Mouse (Mus musculus) ovary, postnatal 14 days (tissue): Measurements from ENCODE around the gene Lmo4.

Experiments
- DNase-seq: peaks from one replicate; pipeline ENCODE4 v3.0.0; 2022; ENCODE audit warnings: low spot score

The Lmo4 gene

DNA sequence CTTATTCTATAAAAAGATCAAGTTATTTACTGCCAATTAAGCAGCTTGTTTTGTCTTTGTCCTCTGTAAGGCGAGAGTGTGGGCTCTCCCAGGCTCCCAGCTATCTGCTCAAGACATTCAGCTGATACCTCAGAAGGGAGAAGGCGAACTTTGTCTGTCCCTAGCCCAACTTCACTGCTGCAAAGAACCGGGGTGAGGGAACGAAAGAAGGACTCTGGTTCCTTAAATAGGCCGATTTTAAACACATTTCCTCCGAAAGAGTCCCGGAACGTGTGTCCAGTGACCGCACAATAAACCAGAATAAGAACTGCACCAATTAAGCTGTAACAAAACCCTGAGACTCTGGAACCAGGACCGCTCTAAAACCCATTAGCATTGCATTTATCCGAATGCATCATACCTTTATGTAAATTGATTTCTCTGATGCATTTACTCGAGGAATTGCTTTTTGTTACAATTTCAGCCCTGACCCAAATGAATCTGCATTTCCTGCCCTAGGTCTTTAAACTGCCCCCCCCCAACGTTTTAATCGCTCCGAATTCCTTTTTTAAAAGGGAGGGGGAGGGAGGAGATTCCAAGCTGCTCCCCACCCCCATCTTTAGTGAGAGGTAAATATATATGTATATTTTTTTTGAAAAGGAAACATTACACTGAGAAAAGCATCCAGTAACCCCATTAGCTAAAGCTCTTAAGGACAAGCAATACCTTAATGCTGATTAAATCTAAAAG is 1.6 kb downstream of the Lmo4 start:
- DNase-seq: no peak

DNA sequence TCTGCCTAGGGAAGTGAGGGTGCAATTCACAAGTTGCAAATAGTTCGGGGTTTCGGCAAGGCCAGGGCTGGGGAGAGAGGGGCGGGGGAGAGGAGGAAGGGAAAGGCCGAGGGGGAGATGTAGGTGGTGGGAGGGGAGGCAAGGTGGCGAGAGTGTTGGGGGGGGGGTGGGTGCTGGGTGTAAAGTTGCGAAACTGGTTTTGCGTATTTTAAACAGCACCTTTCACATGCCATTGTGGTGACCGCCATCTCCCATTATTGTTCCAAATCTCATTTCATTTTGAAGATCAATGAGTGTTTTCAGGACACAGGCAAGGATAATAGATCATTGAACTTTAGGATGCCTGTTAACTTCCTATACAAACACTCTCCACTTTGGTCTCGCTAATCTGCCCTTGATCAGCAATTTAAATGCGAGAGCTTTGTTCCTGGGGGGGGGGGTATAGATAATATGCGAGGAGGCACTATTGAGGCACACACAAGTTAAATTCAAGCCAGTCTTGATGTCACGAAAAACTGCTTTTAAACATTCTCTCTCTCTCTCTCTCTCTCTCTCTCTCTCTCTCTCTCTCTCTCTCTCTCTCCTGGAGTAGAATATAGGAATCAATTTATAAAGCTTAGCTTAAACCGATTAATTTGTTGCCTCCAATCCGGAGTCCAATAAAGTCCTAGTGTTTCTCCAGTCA is 2.3 kb downstream of the Lmo4 start:
- DNase-seq: no peak

DNA sequence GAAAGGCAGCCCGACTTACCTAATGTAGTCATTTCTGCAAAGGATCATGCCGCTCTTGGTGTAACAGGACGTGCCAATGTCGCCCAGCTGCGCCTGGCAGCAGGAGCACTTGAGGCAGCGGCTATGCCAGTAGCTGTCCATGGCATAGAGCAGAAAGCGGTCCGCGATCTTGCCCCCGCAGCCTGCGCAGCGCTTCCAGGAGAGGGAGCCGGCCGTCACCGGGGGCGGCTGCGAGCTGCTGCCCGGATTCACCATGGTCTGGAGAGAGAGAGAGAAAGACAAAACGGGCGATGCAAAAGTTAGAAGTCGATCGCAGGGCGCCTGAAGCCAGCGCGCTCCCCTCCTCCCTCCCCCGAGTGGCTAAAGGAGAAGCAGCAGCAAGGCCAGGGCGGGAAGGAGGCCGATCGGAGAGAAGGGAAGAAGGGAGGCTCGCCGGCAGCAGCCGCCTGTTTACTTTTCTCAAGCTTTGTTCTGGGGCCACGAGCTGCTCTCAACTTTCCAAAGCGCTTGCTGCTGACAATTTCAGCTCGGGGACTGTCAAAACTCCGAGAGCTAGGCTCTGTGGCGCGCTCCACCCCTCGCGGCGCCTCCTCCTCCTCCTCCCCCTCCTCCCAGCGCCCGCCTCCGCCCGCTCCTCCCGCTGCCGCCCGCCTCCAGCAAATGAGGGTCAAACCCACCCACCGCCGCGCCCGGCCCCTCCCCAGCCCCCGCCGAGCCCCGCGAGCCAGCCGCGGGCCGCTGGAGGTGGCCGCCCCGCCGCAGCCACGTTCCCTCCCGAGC is 3.0 kb downstream of the Lmo4 start:
- peak; percentile 72 for DNase-seq

DNA sequence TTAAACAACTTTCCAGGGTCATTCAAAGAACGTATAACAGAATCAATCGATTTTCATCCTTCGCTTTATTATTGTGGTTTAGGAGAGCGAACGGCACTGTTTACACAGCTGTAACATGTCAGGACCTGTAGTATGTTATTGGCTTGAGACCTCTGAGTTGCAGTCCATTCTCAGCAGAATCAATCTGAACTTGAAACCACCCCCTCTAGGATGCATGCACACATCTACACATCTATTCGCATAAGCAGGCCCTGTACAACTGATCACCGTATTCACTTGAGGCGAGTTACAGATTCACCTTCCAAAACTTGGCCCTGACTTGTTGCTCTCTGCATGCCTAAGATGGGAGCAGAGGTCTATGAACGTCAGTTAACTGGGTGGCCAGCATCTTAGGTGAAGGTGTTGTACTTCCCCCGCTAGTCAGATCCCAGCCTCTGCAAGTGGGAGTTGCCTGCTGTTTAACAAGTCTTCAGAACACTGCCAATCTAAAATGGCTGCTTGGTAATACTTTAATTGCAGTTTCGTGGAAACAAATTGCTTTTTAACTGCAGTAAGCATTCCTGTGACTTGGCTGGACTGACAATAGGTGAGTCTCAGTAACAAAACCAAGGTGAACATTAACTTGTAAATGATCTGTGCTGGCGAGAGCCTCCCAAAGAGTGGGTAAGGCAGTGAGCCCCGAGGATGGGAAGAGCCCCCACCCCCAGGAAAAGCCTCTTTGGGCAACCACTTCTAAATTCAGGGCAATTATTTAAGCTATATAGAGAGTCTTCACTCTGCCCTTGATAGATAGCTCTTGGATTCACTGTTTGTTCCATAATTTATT is 19.5 kb downstream of the Lmo4 start:
- no peak for DNase-seq

DNA sequence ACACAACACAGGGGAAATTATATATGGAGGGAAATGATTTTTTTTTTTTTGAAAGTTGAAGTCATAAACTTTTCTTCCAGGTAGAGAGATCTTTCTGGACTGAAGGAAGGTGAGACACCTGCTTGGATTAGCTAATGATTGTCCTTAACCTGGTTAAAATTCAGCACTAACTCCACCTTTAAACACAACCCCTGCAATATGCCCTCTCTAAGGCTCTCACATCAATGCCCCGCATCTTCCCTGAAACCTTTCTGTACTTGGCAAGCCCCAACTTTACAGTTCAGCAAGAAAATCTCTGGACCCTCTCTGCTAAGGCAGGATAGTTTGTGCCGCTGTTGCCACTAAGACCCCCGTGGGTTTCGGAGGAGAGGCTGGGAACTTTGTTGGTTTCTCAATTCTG is 20.1 kb downstream of the Lmo4 start:
- no peak for DNase-seq

DNA sequence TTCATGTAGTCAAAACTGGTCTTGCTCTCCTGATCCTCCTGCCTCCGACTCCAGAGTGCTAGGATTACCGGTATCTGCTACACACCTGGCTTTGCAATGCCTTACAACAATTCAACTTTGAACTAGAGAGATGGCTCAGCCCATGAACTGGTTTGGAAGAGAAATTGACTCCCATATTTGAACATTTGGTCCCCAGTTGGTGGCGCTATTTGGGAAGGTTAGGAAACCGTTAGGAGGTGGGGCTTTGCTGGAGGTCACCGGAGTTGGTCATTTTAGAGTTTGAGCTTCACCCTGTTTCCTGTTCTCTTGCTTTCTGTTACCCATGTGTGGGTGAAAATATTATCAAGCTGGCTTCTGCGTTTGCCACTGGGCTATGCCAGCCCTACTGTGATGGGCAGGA is 22.8 kb downstream of the Lmo4 start:
- no peak for DNase-seq

DNA sequence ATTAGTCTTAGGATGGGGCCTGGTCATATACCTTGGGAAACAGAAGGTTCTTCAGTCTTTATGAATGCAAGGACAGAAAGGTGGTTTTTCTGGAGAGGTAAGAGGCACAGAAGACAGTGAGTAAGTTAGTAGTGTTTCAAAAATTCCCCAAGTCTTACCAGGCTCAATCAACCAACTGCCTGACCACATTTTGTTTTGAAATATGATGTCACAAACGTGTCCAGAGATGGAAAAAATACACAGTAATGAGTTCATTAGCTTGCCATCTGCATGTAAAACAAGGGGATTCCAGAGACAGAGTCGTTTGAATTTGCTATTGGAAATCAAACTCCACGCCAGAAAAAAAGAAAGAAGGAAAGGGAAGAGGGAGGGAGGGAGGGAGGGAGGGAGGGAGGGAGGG is 26.1 kb downstream of the Lmo4 start:
- no peak for DNase-seq

DNA sequence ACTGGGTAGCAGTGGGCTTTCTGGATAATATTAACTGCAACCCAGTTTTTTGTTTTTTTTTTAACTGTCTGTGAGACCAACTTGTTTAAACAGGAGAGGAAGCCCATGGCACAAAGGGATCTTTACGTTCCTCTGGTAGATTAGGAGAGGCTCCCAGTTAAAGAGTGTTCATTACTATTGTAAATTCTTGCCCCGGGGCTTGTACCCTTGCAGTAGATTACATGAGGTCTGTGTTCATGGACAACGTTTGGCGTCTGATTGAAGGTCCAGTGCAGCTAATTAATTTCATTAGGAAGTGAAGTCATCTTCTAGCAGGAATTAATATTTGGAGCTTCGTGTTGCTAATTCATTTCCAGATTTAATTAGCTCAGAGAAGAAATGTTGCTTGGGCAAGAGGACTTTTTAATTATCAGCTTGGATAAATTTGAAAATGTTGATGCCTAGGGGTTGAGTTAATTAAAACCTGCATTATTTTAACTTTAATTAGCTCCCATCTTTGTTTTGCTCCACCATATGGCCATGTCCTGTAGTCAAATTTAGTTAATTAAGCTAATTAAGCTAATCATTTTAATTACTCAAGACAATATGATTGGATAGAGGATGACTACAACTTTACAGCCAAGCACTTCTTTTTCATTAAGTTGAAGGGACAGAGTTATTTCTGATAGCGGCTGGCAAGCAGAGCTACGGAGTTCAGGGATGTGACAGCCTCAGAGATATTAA is 31.0 kb downstream of the Lmo4 start:
- DNase-seq: no peak

DNA sequence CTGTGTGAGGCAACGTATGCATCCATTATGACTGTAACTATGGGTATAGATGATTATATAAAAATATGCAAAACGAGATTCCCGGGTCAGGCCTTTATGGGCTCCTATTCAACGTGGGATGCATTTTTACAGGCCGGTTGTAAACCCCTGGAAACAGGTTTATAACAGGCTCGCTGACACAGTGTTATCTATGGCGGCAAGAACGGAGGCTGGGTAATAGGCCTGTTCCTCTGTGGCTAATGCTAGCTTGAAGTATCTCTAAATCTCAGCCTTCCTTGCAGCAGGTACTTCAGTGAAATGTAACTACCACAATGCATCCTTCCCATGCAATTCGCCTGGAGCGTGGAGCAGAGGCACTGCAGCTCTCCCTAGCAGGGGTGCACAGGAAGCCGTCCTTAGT is 31.9 kb downstream of the Lmo4 start:
- no peak for DNase-seq

DNA sequence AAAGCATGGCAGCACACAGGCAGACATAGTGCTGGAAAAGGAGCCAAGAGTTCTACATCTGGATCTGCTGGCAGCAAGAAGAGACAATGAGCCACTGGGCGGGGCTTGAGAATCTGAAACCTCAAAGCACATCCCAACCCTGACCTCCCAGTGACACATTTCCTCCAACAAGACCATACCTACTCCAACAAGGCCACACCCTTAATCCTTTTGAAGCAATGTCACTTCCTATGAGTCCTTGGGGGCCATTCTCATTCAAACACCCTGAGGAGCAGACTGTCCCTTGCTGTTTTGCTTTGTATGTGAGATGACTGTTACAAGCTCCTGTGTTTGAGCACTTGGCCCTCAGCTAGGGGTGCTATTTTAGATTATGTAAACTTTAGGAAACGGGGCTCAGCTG is 33.3 kb downstream of the Lmo4 start:
- DNase-seq: no peak

DNA sequence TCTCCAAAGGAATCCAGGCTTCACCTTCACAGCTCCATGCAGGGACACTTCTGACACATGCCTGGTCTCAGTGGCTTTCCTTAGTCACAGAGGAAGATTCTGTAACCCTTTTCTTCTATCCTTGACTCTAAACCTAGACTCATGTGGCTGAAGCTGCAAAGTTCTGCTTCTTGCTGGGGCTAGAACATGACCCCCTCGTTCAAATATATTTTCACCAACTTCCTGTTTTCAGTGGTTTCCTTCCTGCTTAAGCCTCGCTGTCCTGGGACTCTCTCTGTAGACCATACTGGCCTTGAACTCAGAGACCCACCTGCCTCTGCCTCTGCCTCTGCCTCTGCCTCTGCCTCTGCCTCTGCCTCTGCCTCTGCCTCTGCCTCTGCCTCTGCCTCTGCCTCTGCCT is 34.5 kb downstream of the Lmo4 start:
- DNase-seq: no peak

DNA sequence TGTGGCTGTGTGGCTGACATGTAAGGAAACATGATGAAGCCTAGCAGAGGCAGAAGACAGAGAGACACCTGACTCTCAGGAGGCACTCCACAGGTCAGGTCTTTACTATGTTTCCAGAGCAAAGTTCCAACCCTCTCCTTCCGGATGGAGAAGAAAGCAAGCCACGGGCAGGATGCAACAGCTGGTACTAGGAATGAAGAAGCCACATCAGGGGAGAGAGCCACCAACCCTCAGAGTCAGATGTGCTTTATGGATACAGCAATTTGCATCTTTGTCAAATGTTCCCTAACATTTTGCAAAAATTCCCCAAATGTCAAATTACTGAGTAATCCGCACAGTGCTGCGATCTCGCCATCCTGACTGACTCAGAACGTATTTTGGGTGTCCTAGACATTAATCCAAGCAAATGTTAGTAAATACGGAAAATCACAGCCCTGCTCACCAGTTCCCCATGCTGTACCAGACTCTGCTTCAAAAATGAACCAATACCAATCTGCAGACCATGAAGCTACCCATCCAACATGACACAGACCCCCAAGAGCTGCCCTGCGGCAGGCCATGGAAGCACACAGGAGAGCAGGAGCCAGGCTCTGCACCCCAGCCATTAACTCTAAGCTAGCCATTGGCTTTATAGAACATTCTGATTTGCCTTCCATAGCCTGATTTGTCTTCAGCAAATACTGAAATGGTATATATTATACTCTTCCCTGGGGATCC is 38.4 kb downstream of the Lmo4 start:
- DNase-seq: no peak

DNA sequence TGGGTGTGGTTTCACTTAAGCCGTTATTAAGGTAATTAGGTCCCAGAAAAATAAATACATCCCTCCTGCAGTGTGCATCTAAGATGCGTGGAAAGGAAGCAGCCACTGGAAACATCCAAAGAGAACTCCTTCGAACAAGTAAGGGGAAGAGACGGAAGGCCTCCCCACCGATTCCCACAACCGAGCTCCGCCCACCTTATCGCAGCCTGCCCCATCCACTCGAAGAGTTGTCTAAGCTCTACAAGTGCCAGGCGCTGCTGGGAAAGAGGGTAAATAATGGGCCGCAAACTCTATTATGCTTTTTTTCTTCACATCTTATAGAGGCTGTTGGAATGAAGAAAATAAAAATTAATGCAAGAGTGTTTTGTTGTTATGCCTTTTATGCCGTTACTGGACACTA is 39.6 kb downstream of the Lmo4 start:
- DNase-seq: no peak

DNA sequence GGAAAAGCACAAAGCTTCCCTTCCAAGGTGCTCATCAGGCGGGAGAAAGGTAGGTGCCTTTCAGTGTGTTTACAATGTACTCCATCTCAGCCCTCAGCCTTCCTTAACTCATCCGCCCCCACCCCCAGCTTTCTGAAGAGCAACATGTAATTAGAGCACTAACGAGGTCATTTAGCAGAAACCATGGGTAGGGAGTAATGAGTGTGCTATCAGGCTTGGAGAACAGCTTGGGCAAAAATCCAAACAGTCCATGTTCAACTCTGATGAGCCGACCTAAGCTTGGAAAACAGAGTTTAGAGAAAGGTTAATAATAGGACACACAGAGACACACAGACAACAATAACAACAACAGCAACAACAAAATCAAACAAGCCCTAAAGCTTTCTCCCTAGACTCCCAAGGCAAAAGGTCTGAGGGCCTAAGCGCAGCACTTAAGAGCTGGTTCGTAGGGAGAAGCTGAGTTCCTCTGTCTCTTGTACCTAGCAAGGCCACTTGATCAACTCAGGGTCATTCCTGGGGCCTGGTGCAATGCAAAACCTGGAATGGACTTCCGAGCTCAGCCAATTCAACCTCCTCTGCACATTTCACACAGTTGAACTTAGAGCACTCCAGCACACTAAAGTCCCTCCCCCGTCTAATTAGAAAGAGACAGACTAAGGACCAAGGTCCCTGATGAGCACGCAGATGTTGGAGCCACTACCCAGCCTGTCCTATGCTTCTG is 40.2 kb downstream of the Lmo4 start:
- no peak for DNase-seq

DNA sequence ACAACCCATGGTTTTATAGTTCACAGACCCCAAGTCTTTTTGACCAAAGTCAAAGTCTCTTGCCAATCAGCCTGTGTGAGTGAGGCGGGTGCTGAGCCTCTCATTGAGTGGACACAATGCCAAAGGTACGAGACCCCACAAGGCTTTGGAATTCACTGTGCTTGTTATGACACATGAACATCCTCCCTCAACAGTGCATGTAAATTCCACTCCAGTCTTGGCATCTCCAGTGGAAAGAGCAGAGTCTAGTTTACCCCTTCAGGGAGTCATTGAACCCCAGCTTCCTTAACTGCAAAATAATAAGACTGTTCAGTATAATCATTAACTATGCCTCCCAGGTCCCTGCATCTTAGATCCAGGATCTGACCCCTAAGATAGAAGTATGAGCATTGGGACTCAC is 41.3 kb downstream of the Lmo4 start:
- DNase-seq: no peak

DNA sequence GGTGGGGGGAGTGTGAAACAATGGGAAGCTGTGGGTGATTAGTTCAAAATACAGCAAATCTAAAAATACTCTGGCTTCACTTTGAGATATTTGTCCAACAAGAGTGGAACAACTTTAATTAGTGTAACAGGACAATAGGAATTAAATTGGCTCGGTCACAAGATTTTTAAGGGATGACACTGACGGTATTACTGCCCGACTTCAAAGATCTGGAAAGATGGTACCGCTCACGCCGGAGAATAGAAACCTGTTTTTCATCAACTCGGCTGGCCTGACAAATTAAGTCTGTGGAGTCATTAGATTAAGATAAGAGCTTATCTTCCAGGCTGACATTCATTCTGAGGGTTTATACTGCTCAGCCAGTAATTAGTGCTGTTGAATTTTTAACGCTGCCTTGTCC is 42.9 kb downstream of the Lmo4 start:
- DNase-seq: no peak

DNA sequence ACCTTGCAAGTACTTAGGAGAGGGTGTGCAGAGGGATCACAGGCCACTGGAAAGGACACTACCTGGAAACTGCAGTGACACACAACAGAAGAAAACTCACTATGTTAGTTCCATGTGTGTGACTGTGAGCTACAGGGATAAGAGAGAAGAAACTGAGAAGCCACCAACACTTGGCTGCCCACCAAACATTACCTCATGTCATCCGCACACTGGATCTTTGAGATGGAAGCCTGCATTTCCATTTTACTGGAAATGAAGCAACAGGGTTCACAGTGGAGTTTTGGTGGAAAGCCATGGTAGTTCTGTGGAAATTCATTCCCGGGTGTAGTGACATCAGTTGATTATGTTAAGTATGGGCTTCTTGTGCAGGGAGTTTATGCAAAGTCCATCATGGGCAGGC is 43.8 kb downstream of the Lmo4 start:
- DNase-seq: no peak

DNA sequence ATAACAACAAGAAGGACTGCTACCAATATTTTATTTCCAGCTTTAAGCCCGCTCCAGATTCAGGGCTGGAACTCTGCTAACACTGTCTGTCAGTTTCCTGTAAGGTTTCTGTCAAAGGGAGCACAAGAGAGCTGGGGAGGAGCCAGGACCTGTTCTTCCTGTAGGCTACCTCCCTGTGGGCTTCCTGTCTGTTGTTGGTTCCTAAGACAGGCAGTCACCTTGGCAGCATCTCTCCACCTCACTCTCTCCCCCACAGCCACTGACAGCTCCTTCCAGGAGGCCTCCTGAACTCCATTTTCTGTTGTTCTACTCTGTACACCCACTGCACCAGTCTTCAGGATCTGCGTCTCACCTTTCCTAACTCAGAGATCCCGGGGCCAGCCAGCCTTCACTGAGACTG is 49.3 kb downstream of the Lmo4 start:
- no peak for DNase-seq

DNA sequence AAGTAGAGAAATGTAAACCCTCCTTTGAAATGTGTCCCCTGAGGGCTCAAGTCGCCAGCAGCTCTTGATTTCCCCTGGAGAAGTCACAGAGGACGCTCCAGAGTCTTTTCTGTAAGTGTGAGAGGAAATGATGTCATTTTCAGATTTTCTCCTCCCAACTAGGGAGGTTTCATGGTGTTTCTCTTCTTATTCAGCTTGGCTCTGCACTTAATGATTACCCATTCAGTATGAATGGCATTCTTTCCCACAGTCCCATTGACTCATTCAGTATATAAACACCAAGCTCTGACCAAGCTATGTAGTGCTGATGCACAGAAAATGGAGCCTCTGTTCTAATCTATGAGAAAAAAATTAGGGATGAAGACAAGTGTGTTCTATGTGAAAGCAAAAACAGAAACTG is 51.6 kb downstream of the Lmo4 start:
- DNase-seq: no peak

DNA sequence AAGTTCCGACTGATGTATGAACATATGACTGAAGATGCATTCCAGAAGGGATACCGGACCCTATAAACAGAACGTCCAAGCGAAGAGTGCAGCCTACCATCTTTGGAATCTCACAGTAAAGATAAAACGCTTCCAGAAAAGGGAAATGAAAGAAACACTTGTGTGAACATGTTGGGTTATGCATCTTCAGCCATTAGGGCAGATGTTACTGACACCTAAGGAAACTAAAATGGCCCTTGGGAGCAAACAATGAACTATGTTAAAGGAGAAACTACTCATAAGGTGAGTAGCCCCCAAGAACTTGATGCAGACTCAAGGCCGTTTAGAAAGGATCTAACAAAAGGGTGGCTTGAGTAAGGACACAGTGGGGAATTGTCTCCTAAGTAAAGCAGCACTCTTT is 54.0 kb downstream of the Lmo4 start:
- DNase-seq: no peak
